Mouse (Mus musculus) embryonic facial prominence, embryonic 14.5 days (tissue): ENCODE measurements at regions not wholly inside any gene's neighbourhood (a gene's known extent, or its start where the extent isn't known, plus 50 kb on each side); places are given as distances from the start of the nearest gene placed in this dataset.

Source experiments
- ATAC-seq: fragments of 200-750 bp; cut with Nextera tagmentation; 2 replicates; pipeline ENCODE4 v1.8.0; 2017; ENCODE audit warnings: low read depth, moderate number of reproducible peaks, moderate TSS enrichment
- DNase-seq: peaks from one replicate; pipeline ENCODE4 v3.0.0-alpha.2; 2015; ENCODE audit warnings: low spot score
- H3K27ac ChIP-seq: fragments of 300-500 bp; sonication (generic); replicated peaks from 2 replicates; pipeline ENCODE4 v1.5.1; 2014; ENCODE audit warnings: low read depth, mild to moderate bottlenecking, low read length, moderate library complexity
- H3K27me3 ChIP-seq: fragments of 300-500 bp; sonication (generic); replicated peaks from 2 replicates; pipeline ENCODE4 v1.6.1; 2014; ENCODE audit warnings: low read length; ENCODE audit not compliant: control insufficient read depth, insufficient read depth
- H3K36me3 ChIP-seq: fragments of 300-500 bp; sonication (generic); 2 replicates; pipeline ENCODE4 v1.6.1; 2014; ENCODE audit warnings: low read length, mixed read lengths; ENCODE audit not compliant: control insufficient read depth, insufficient read depth
- H3K4me1 ChIP-seq: fragments of 300-500 bp; sonication (generic); 2 replicates; pipeline ENCODE4 v1.6.1; 2014; ENCODE audit warnings: antibody characterized with exemption, low read length; ENCODE audit not compliant: control insufficient read depth, insufficient read depth
- H3K4me2 ChIP-seq: fragments of 300-500 bp; sonication (generic); 2 replicates; pipeline ENCODE4 v1.6.1; 2014; ENCODE audit warnings: low read depth, mild to moderate bottlenecking, low read length, moderate library complexity, mixed read lengths
- H3K4me3 ChIP-seq: fragments of 300-500 bp; sonication (generic); 2 replicates; pipeline ENCODE4 v1.5.1; 2014; ENCODE audit warnings: low read depth, mild to moderate bottlenecking, low read length
- H3K9ac ChIP-seq: fragments of 300-500 bp; sonication (generic); 2 replicates; pipeline ENCODE4 v1.6.1; 2014; ENCODE audit warnings: low read depth, mild to moderate bottlenecking, low read length, moderate library complexity, mixed read lengths
- H3K9me3 ChIP-seq: fragments of 300-500 bp; sonication (generic); 2 replicates; pipeline ENCODE4 v1.6.1; 2016; ENCODE audit warnings: low read length; ENCODE audit not compliant: control insufficient read depth
- WGBS: fragments of 180-500 bp; shearing (Covaris S2); extraction: QIAGEN DNeasy Blood & Tissue Kit; methylation state at CpG from one replicate; pipeline ENCODE4 v1.1.7; 2014; 5-methylcytosine and 5-hydroxymethylcytosine counted together

GRCm38 (mm10) chr13:15802043-15802795, 209.4 kb upstream of the Inhba start:
- H3K4me3 ChIP-seq, result no peak overlapping the region
- no peaks in the 10 kb centered on the region for H3K4me1 ChIP-seq
- no peaks in the 10 kb centered on the region for H3K9me3 ChIP-seq
- H3K36me3 ChIP-seq, result no peaks in the 10 kb centered on the region
- H3K9ac ChIP-seq, result no peak overlapping the region
- no peaks in the 10 kb centered on the region for H3K27me3 ChIP-seq
- no peak overlapping the region for H3K4me2 ChIP-seq
- ATAC-seq (no peak), DNase-seq (peak; percentile 23)
- WGBS, result 67% methylated on average over 16 of the region's 16 CpGs
- no peak overlapping the region for H3K27ac ChIP-seq

- peak; percentile 18 for DNase-seq
- Histone ChIP-seq H3K4me3 (no peak overlapping the region), H3K4me2 (no peak overlapping the region), H3K36me3 (no peaks in the 10 kb centered on the region), H3K27me3 (no peaks in the 10 kb centered on the region), H3K4me1 (no peaks in the 10 kb centered on the region), H3K9me3 (no peaks in the 10 kb centered on the region), H3K9ac (no peak overlapping the region), H3K27ac (no peak overlapping the region)
- ATAC-seq, result no peak
- 41% methylated on average over 1 of the region's 1 CpGs for WGBS
These were observed 207.7 kb upstream of the Inhba start for GRCm38 (mm10) chr13:15803965-15804364.

- ATAC-seq, result no peak
- H3K27ac ChIP-seq, result no peak overlapping the region
- H3K36me3 ChIP-seq, result no peaks in the 10 kb centered on the region
- 86% methylated on average over 4 of the region's 4 CpGs for WGBS
- no peak overlapping the region for H3K9ac ChIP-seq
- no peaks in the 10 kb centered on the region for H3K4me1 ChIP-seq
- no peaks in the 10 kb centered on the region for H3K27me3 ChIP-seq
- H3K4me2 ChIP-seq, result no peak overlapping the region
- H3K9me3 ChIP-seq, result no peaks in the 10 kb centered on the region
- H3K4me3 ChIP-seq, result no peak overlapping the region
- no peak for DNase-seq
These were observed 204.7 kb upstream of the Inhba start for GRCm38 (mm10) chr13:15806925-15807324.

- H3K27ac ChIP-seq, result no peak overlapping the region
- no peaks in the 10 kb centered on the region for H3K27me3 ChIP-seq
- no peaks in the 10 kb centered on the region for H3K36me3 ChIP-seq
- no peak overlapping the region for H3K9ac ChIP-seq
- ATAC-seq (no peak), DNase-seq (no peak)
- H3K9me3 ChIP-seq, result no peaks in the 10 kb centered on the region
- 56% methylated on average over 1 of the region's 1 CpGs for WGBS
- H3K4me1 ChIP-seq, result no peaks in the 10 kb centered on the region
- no peak overlapping the region for H3K4me3 ChIP-seq
- no peak overlapping the region for H3K4me2 ChIP-seq
These were observed 189.3 kb upstream of the Inhba start for GRCm38 (mm10) chr13:15822261-15822850.

GRCm38 (mm10) chr13:15845806-15846205, 165.8 kb upstream of the Inhba start:
- Histone ChIP-seq H3K27me3 (no peaks in the 10 kb centered on the region), H3K9me3 (no peaks in the 10 kb centered on the region), H3K36me3 (no peaks in the 10 kb centered on the region), H3K9ac (no peak overlapping the region), H3K4me2 (no peak overlapping the region), H3K27ac (no peak overlapping the region), H3K4me3 (no peak overlapping the region), H3K4me1 (no peaks in the 10 kb centered on the region)
- no peak for ATAC-seq
- no peak for DNase-seq

- no peaks in the 10 kb centered on the region for H3K9me3 ChIP-seq
- 78% methylated on average over 5 of the region's 5 CpGs for WGBS
- no peaks in the 10 kb centered on the region for H3K4me1 ChIP-seq
- no peaks in the 10 kb centered on the region for H3K27me3 ChIP-seq
- H3K4me3 ChIP-seq, result no peak overlapping the region
- H3K4me2 ChIP-seq, result no peak overlapping the region
- ATAC-seq, result no peak
- no peak overlapping the region for H3K9ac ChIP-seq
- no peak overlapping the region for H3K27ac ChIP-seq
- no peaks in the 10 kb centered on the region for H3K36me3 ChIP-seq
- DNase-seq, result no peak
These were observed 163.6 kb upstream of the Inhba start for GRCm38 (mm10) chr13:15848017-15848416.

GRCm38 (mm10) chr13:15849129-15849528, 162.5 kb upstream of the Inhba start:
- Histone ChIP-seq H3K9me3 (no peaks in the 10 kb centered on the region), H3K36me3 (no peaks in the 10 kb centered on the region), H3K27ac (no peak overlapping the region), H3K9ac (no peak overlapping the region), H3K4me2 (no peak overlapping the region), H3K27me3 (no peaks in the 10 kb centered on the region), H3K4me3 (no peak overlapping the region), H3K4me1 (no peaks in the 10 kb centered on the region)
- WGBS, result 67% methylated on average over 3 of the region's 3 CpGs
- no peak for DNase-seq
- ATAC-seq, result no peak

- Histone ChIP-seq H3K27ac (no peak overlapping the region), H3K4me3 (no peak overlapping the region), H3K9me3 (no peaks in the 10 kb centered on the region), H3K4me2 (no peak overlapping the region), H3K27me3 (no peaks in the 10 kb centered on the region), H3K4me1 (no peaks in the 10 kb centered on the region), H3K9ac (no peak overlapping the region), H3K36me3 (no peaks in the 10 kb centered on the region)
- no peak for ATAC-seq
- WGBS, result 78% methylated on average over 2 of the region's 2 CpGs
- no peak for DNase-seq
These were observed 161.3 kb upstream of the Inhba start for GRCm38 (mm10) chr13:15850358-15850757.

GRCm38 (mm10) chr13:15853022-15853566, 158.6 kb upstream of the Inhba start:
- DNase-seq, result no peak
- no peak for ATAC-seq
- H3K27me3 ChIP-seq, result no peaks in the 10 kb centered on the region
- no peaks in the 10 kb centered on the region for H3K4me1 ChIP-seq
- H3K27ac ChIP-seq, result no peak overlapping the region
- no peaks in the 10 kb centered on the region for H3K9me3 ChIP-seq
- H3K4me2 ChIP-seq, result no peak overlapping the region
- H3K36me3 ChIP-seq, result no peaks in the 10 kb centered on the region
- no peak overlapping the region for H3K9ac ChIP-seq
- no peak overlapping the region for H3K4me3 ChIP-seq
